Mouse (Mus musculus): ENCODE measurements around the gene Ubac1. TPM values are rescaled to one million over a fixed set of nuclear protein-coding genes. Genes with fewer than 3 reads are reported as not detected.

Gene Ubac1
- polyA plus RNA-seq, 1 experiment from 2014 or later, result 97.0 TPM

DNA sequence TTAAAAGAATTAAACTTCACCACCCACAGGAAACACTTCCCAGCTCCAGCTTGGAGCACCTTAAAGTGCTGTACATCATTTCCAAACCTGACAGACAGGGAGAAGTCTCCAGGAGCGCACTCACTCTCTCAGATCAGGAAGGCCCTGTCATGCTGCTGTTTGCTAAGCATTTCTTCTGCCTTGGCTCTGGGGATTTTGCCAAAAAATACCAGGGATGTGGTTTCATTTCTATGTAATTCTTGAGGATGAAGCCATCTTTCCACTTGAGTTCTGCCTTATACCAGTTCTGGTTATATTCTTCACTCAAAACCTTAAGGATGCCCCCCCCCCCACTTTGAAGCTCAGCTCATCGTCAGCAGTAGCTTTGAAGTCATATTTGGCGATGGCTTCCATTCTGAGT lies 26.8 kb downstream of the Ubac1 start:
- peaks cover 6% of the 10 kb centered on the region; the same call in 1 of the 2 replicates for H3K4me1 ChIP-seq
- H3K36me3 ChIP-seq, result peaks cover 47% of the 10 kb centered on the region
- no peak overlapping the region for H3K27ac ChIP-seq (replicated peaks)
- H3K9ac ChIP-seq, result no peak overlapping the region
- 85% methylated on average over 3 of the region's 3 CpGs for WGBS
- H3K27me3 ChIP-seq (replicated peaks), result no peaks in the 10 kb centered on the region
- H3K9me3 ChIP-seq, result no peaks in the 10 kb centered on the region
- no peak overlapping the region for H3K4me3 ChIP-seq
- ATAC-seq (ENCODE audit: extremely low read depth, insufficient number of reproducible peaks, low FRiP score, low TSS enrichment), result no peak
- H3K4me2 ChIP-seq, result no peak overlapping the region

- Histone ChIP-seq H3K4me3 (no peak overlapping the region), H3K27me3 (replicated peaks) (no peaks in the 10 kb centered on the region), H3K27ac (replicated peaks) (no peak overlapping the region), H3K36me3 (peaks cover 22% of the 10 kb centered on the region), H3K4me2 (no peak overlapping the region), H3K9me3 (no peaks in the 10 kb centered on the region), H3K9ac (no peak overlapping the region), H3K4me1 (peaks cover 13% of the 10 kb centered on the region; the same call in 1 of the 2 replicates)
- WGBS, result 62% methylated on average over 2 of the region's 2 CpGs
- ATAC-seq (ENCODE audit: extremely low read depth, insufficient number of reproducible peaks, low FRiP score, low TSS enrichment), result no peak
Measured at GRCm38 (mm10) chr2:25992285-25992684, 29.3 kb downstream of the Ubac1 start.

DNA sequence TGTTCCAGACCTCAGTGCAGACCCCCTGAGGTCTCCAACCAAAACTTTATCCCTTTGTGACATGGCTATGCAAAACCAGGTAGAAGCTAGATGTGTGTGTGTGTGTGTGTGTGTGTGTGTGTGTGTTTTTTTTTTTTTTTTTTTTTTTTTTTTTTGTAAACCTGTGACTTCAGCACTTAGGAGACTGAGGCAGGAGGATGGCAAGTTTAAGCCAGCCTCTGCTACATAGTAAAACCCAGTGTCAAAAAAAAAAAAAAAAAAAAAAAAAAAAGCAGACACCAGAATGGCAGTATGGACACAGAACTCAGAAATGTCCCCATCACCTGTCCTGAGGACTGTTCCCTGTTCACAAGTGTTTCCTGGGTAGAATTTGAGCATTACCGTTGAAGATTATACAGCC lies 31.9 kb downstream of the Ubac1 start:
- Histone ChIP-seq H3K4me1 (peaks cover 13% of the 10 kb centered on the region; the same call in 1 of the 2 replicates), H3K4me3 (no peak overlapping the region), H3K4me2 (no peak overlapping the region), H3K9me3 (no peaks in the 10 kb centered on the region), H3K27ac (replicated peaks) (no peak overlapping the region), H3K9ac (no peak overlapping the region), H3K36me3 (0 out of 2 replicates have a peak, but pooled peaks cover 3% of the 10 kb centered on the region), H3K27me3 (replicated peaks) (no peaks in the 10 kb centered on the region)
- WGBS, result 85% methylated on average over 1 of the region's 1 CpGs
- ATAC-seq (ENCODE audit: extremely low read depth, insufficient number of reproducible peaks, low FRiP score, low TSS enrichment), result no peak

DNA sequence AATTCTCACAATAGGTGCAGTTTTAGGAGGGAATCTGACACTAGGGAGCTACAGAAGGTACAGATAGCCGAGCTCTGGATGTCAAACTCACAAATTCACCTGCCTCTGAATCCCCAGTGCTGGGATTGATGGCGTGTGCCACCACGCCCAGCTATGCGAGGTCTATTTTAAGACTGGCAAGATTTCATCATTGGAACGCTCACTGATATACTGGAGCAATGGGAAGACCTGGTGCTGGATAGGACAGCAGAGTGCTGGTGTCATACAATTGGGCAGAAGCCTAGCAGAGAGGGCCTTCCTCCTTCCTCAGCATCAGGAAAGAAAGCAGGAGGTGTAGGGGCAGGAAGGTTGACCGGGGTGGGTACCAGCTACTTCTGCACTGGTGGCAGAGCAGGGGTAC lies 33.7 kb downstream of the Ubac1 start:
- Histone ChIP-seq H3K4me1 (peaks cover 19% of the 10 kb centered on the region), H3K36me3 (no peaks in the 10 kb centered on the region), H3K4me3 (no peak overlapping the region), H3K9ac (no peak overlapping the region), H3K4me2 (no peak overlapping the region), H3K27ac (replicated peaks) (no peak overlapping the region), H3K27me3 (replicated peaks) (no peaks in the 10 kb centered on the region), H3K9me3 (no peaks in the 10 kb centered on the region)
- WGBS, result 60% methylated on average over 6 of the region's 6 CpGs
- ATAC-seq (ENCODE audit: extremely low read depth, insufficient number of reproducible peaks, low FRiP score, low TSS enrichment), result no peak

DNA sequence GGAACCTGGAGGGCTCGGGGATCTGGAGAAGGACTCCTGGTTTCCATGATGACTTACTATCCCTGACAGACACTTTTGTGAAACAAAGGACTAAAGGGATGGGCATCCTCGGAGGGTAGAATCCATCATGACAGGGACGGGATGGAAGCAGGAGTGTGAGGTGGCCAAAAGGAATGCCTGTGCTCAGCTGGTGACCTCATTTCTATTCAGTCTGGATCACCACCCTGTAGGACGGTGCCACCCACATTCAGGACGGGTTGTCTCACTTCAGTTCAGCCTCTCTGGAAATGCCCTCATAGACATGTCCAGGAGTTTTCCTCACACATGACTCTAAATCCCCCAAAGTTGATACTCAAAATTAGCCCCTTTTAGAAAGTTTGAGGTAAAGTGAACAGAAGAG lies 34.9 kb downstream of the Ubac1 start:
- Histone ChIP-seq H3K27me3 (replicated peaks) (no peaks in the 10 kb centered on the region), H3K4me1 (peaks cover 20% of the 10 kb centered on the region), H3K4me2 (no peak overlapping the region), H3K9me3 (no peaks in the 10 kb centered on the region), H3K4me3 (no peak overlapping the region), H3K36me3 (no peaks in the 10 kb centered on the region), H3K27ac (replicated peaks) (no peak overlapping the region), H3K9ac (peak overlapping the region; percentile 9; the same call in 1 of the 2 replicates)
- WGBS, result 64% methylated on average over 5 of the region's 5 CpGs
- no peak for ATAC-seq (ENCODE audit: extremely low read depth, insufficient number of reproducible peaks, low FRiP score, low TSS enrichment)

GRCm38 (mm10) chr2:25983159-25983907 lies 38.2 kb downstream of the Ubac1 start, which contains the start of gene Camsap1:
Gene Camsap1 (minus strand): TSS chr2:25983282.
- Histone ChIP-seq H3K9ac (peak within 1 kb of the TSS; percentile 98), H3K9me3 (no peaks in the 10 kb centered on the region), H3K4me3 (peak within 1 kb of the TSS; percentile 96), H3K36me3 (no peaks in the 10 kb centered on the region), H3K4me1 (peaks cover 49% of the 10 kb centered on the region), H3K27ac (replicated peaks) (peak within 1 kb of the TSS; percentile 89), H3K27me3 (replicated peaks) (no peaks in the 10 kb centered on the region), H3K4me2 (peak within 1 kb of the TSS; percentile 97)
- peak; percentile 100 for ATAC-seq (ENCODE audit: extremely low read depth, insufficient number of reproducible peaks, low FRiP score, low TSS enrichment)
- under 1% methylated on average over 56 of the region's 64 CpGs for WGBS

DNA sequence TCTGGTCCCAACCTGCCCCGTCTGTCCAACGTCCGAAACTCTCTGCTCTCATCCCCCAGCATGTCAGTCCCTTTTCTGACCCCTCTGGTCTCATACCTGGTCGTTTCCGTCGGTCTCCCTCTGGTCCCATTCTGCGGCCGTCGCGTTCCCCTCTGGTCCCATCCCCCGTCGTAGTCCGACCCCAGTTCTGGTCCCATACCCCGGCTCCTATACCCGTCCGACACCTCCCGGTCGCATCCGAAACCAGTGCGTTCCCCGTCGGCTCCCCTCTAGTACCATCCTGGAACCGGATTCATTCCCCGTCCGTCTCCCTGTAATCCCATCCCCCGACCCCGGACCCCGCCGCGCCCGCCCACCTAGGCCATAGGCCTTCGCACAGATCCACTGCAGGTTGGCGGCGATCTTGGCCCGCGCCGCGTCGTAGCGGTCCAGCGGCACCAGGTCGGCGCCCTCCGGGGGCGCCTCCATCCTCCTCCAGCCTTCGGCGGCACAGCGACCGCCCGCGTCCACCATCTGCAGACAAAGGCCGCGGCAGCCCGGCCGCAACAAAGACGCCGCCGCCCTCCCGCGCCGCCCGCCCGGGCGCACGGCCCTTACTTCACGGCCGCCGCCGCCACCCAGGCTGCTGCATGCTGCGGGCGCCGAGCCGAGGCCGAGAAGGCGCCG lies 39.0 kb downstream of the Ubac1 start:
- H3K9ac ChIP-seq, result peak overlapping the region; percentile 98
- H3K27me3 ChIP-seq (replicated peaks), result no peaks in the 10 kb centered on the region
- ATAC-seq (ENCODE audit: extremely low read depth, insufficient number of reproducible peaks, low FRiP score, low TSS enrichment), result no peak
- peaks cover 52% of the 10 kb centered on the region for H3K4me1 ChIP-seq
- H3K4me2 ChIP-seq, result peak overlapping the region; percentile 97
- peak overlapping the region; percentile 89 for H3K27ac ChIP-seq (replicated peaks)
- under 1% methylated on average over 76 of the region's 76 CpGs for WGBS
- peak overlapping the region; percentile 96 for H3K4me3 ChIP-seq
- H3K36me3 ChIP-seq, result no peaks in the 10 kb centered on the region
- H3K9me3 ChIP-seq, result no peaks in the 10 kb centered on the region

- Histone ChIP-seq H3K27me3 (replicated peaks) (no peaks in the 10 kb centered on the region), H3K4me1 (peaks cover 56% of the 10 kb centered on the region), H3K4me3 (peak overlapping the region; percentile 96), H3K9ac (peak overlapping the region; percentile 98), H3K27ac (replicated peaks) (peak overlapping the region; percentile 89), H3K9me3 (no peaks in the 10 kb centered on the region), H3K4me2 (peak overlapping the region; percentile 97), H3K36me3 (no peaks in the 10 kb centered on the region)
- WGBS, result under 1% methylated on average over 16 of the region's 16 CpGs
- ATAC-seq (ENCODE audit: extremely low read depth, insufficient number of reproducible peaks, low FRiP score, low TSS enrichment), result no peak
Measured at GRCm38 (mm10) chr2:25982052-25982425, 39.5 kb downstream of the Ubac1 start.

GRCm38 (mm10) chr2:25978997-25979396 lies 42.5 kb downstream of the Ubac1 start:
- 68% methylated on average over 4 of the region's 4 CpGs for WGBS
- Histone ChIP-seq H3K9ac (no peak overlapping the region), H3K4me2 (no peak overlapping the region), H3K36me3 (peaks cover 3% of the 10 kb centered on the region; the same call in 1 of the 2 replicates), H3K27me3 (replicated peaks) (no peaks in the 10 kb centered on the region), H3K4me3 (no peak overlapping the region), H3K27ac (replicated peaks) (no peak overlapping the region), H3K9me3 (no peaks in the 10 kb centered on the region), H3K4me1 (peaks cover 57% of the 10 kb centered on the region)
- ATAC-seq (ENCODE audit: extremely low read depth, insufficient number of reproducible peaks, low FRiP score, low TSS enrichment), result no peak

GRCm38 (mm10) chr2:25977587-25978239 lies 43.8 kb downstream of the Ubac1 start:
- WGBS, result 40% methylated on average over 7 of the region's 7 CpGs
- H3K4me2 ChIP-seq, result no peak overlapping the region
- ATAC-seq (ENCODE audit: extremely low read depth, insufficient number of reproducible peaks, low FRiP score, low TSS enrichment), result no peak
- peaks cover 68% of the 10 kb centered on the region for H3K4me1 ChIP-seq
- no peaks in the 10 kb centered on the region for H3K9me3 ChIP-seq
- no peak overlapping the region for H3K4me3 ChIP-seq
- peaks cover 5% of the 10 kb centered on the region; the same call in 1 of the 2 replicates for H3K36me3 ChIP-seq
- H3K27ac ChIP-seq (replicated peaks), result no peak overlapping the region
- H3K9ac ChIP-seq, result no peak overlapping the region
- H3K27me3 ChIP-seq (replicated peaks), result no peaks in the 10 kb centered on the region

DNA sequence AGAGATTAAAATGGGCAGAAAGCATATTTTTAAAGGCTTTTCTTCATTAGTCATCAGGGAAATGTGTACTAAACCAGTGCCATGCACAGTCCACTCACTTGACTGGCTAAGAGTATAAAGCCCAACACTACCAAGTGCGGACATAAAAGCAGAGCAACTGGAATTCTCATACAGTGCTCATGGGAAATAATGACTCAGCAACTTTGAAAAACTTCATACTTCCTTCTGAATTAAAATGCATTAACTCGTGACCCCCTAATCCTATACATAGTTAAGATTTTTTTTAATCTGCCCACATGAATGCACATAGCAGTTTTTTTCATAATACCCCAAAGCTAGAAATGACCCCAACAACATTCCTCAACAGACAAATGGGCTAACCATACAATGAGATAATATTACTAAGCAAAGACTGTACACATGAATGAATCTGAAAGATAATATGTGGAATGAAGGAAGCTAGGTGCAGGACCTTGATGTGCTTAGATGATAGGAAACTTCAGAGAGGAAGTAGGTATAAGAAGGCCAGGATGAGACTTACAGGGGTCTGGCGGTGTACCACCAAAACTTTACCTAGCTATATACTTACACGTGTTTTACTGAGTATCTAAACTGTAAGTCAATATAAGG lies 46.3 kb downstream of the Ubac1 start:
- H3K27ac ChIP-seq (replicated peaks), result no peak overlapping the region
- no peak overlapping the region for H3K4me2 ChIP-seq
- no peak for ATAC-seq (ENCODE audit: extremely low read depth, insufficient number of reproducible peaks, low FRiP score, low TSS enrichment)
- no peak overlapping the region for H3K9ac ChIP-seq
- H3K27me3 ChIP-seq (replicated peaks), result no peaks in the 10 kb centered on the region
- no peaks in the 10 kb centered on the region for H3K9me3 ChIP-seq
- peaks cover 7% of the 10 kb centered on the region for H3K36me3 ChIP-seq
- WGBS, result 87% methylated on average over 4 of the region's 4 CpGs
- H3K4me1 ChIP-seq, result peaks cover 62% of the 10 kb centered on the region
- H3K4me3 ChIP-seq, result no peak overlapping the region

Measured in heart, embryonic 13.5 days (tissue).